Mouse (Mus musculus) 3T3-L1 (cell line): ENCODE measurements at regions not wholly inside any gene's neighbourhood (a gene's known extent, or its start where the extent isn't known, plus 50 kb on each side); places are given as distances from the start of the nearest gene placed in this dataset.

Experiments
- DNase-seq: peaks from one replicate; pipeline ENCODE4 v3.0.0-alpha.2; 2015; ENCODE audit warnings: low read depth, low spot score

GRCm38 (mm10) chr12:25304820-25305511, 208.0 kb upstream of the Id2 start:
- no peak for DNase-seq

- no peak for DNase-seq
These were observed 206.6 kb upstream of the Id2 start for GRCm38 (mm10) chr12:25303500-25304050.

- no peak for DNase-seq
These were observed 204.0 kb upstream of the Id2 start for GRCm38 (mm10) chr12:25300804-25301390.

GRCm38 (mm10) chr12:25299603-25300471, 202.9 kb upstream of the Id2 start:
- DNase-seq: no peak

- DNase-seq: no peak
These were observed 201.8 kb upstream of the Id2 start for GRCm38 (mm10) chr12:25298766-25299165.

GRCm38 (mm10) chr12:25297960-25298359, 201.0 kb upstream of the Id2 start:
- no peak for DNase-seq

- DNase-seq: no peak
These were observed 199.7 kb upstream of the Id2 start for GRCm38 (mm10) chr12:25296648-25297047.

- no peak for DNase-seq
These were observed 197.5 kb upstream of the Id2 start for GRCm38 (mm10) chr12:25294179-25295025.

GRCm38 (mm10) chr12:25293470-25294178, 196.7 kb upstream of the Id2 start:
- DNase-seq: no peak

- DNase-seq: no peak
These were observed 192.4 kb upstream of the Id2 start for GRCm38 (mm10) chr12:25289381-25289780.

- DNase-seq: peak; percentile 52
These were observed 186.9 kb upstream of the Id2 start for GRCm38 (mm10) chr12:25283808-25284207.

GRCm38 (mm10) chr12:25281438-25281837, 184.5 kb upstream of the Id2 start:
- DNase-seq: no peak

GRCm38 (mm10) chr12:25273631-25274305, 176.8 kb upstream of the Id2 start:
- DNase-seq: no peak

GRCm38 (mm10) chr12:25272752-25273125, 175.8 kb upstream of the Id2 start:
- peak; percentile 34 for DNase-seq

- DNase-seq: no peak
These were observed 175.3 kb upstream of the Id2 start for GRCm38 (mm10) chr12:25272114-25272751.

GRCm38 (mm10) chr12:25269878-25270277, 172.9 kb upstream of the Id2 start:
- peak; percentile 14 for DNase-seq

- DNase-seq: peak; percentile 71
These were observed 172.2 kb upstream of the Id2 start for GRCm38 (mm10) chr12:25268871-25269850.

GRCm38 (mm10) chr12:25268323-25268722, 171.4 kb upstream of the Id2 start:
- peak; percentile 38 for DNase-seq
